Mouse (Mus musculus) CH12.LX (cell line): ENCODE results near the gene Pdzph1.

Experiments
- CHD2 ChIP-seq: IDR thresholded peaks from 2 replicates; pipeline ENCODE4 v1.6.1; 2011; ENCODE audit warnings: low read length, improper control_type of control experiment
- CTCF ChIP-seq, 2 experiments: IDR thresholded peaks in 1 of 2; conservative IDR thresholded peaks in 1 of 2; 2 replicates each; pipeline ENCODE4 v1.5.1; 2011 to 2012; ENCODE audit warnings: low read depth in 2 of 2, low read length in 2 of 2, improper control_type of control experiment in 1 of 2, inconsistent platforms in 1 of 2, mild to moderate bottlenecking in 1 of 2, moderate library complexity in 1 of 2
- E2F4 ChIP-seq: IDR thresholded peaks from 2 replicates; pipeline ENCODE4 v1.6.1; 2011; ENCODE audit warnings: low read depth, low read length, improper control_type of control experiment; ENCODE audit not compliant: insufficient replicate concordance
- ETS1 ChIP-seq: conservative IDR thresholded peaks from 2 replicates; pipeline ENCODE4 v1.6.1; 2012; ENCODE audit warnings: low read depth, mild to moderate bottlenecking, inconsistent platforms, low read length, improper control_type of control experiment, moderate library complexity
- HCFC1 ChIP-seq: IDR thresholded peaks from 2 replicates; pipeline ENCODE4 v1.6.1; 2012; ENCODE audit warnings: low read depth, mild to moderate bottlenecking, inconsistent platforms, low read length, improper control_type of control experiment
- IRF4 ChIP-seq: IDR thresholded peaks from 2 replicates; pipeline ENCODE4 v1.6.1; 2014; ENCODE audit warnings: low read depth, mild to moderate bottlenecking, inconsistent platforms, low read length, improper control_type of control experiment
- MAX ChIP-seq: IDR thresholded peaks from 2 replicates; pipeline ENCODE4 v1.6.1; 2011; ENCODE audit warnings: low read length, improper control_type of control experiment
- MEF2A ChIP-seq: IDR thresholded peaks from 2 replicates; pipeline ENCODE4 v1.6.1; 2014; ENCODE audit warnings: low read depth, mild to moderate bottlenecking, inconsistent platforms, low read length, improper control_type of control experiment, borderline replicate concordance
- POLR2A ChIP-seq: IDR thresholded peaks from 2 replicates; pipeline ENCODE4 v1.6.1; 2011; ENCODE audit warnings: low read depth, mild to moderate bottlenecking, improper control_type of control experiment, low read length
- UBTF ChIP-seq: IDR thresholded peaks from 2 replicates; pipeline ENCODE4 v1.6.1; 2012; ENCODE audit warnings: low read depth, mild to moderate bottlenecking, inconsistent platforms, low read length, improper control_type of control experiment, moderate library complexity
- USF2 ChIP-seq: conservative IDR thresholded peaks from 2 replicates; pipeline ENCODE4 v1.6.1; 2011; ENCODE audit warnings: low read depth, low read length, improper control_type of control experiment
- ZKSCAN1 ChIP-seq: IDR thresholded peaks from 2 replicates; pipeline ENCODE4 v1.6.1; 2012; ENCODE audit warnings: low read depth, inconsistent platforms, low read length, improper control_type of control experiment, borderline replicate concordance
- ZMIZ1 ChIP-seq: IDR thresholded peaks from 2 replicates; pipeline ENCODE4 v1.6.1; 2012; ENCODE audit warnings: low read depth, mild to moderate bottlenecking, inconsistent platforms, low read length, improper control_type of control experiment

- no peak for TF ChIP-seq E2F4
- no peak for TF ChIP-seq MAX
- TF ChIP-seq ZMIZ1: no peak
- no peak for TF ChIP-seq ETS1
- TF ChIP-seq USF2: no peak
- TF ChIP-seq MEF2A: no peak
- no peak for TF ChIP-seq POLR2A
- TF ChIP-seq CTCF (conservative IDR thresholded peaks at IDR 0.05 in 1 of 2, IDR thresholded peaks at IDR 0.05 in 1 of 2; ENCODE audit: low read depth in 2 of 2, low read length in 2 of 2): no peak
- TF ChIP-seq IRF4: no peak
- TF ChIP-seq ZKSCAN1: no peak
- TF ChIP-seq CHD2: no peak
- TF ChIP-seq UBTF: no peak
- TF ChIP-seq HCFC1: no peak
These were observed 67.8 kb downstream of the Pdzph1 start for GRCm38 (mm10) chr17:58923316-58923866.
